8 mouse cellular contexts compared by ENCODE assay signal in genomic region chr5:114859253-114859652, GRCm38 (mm10). TPM values are rescaled to one million over a fixed set of nuclear protein-coding genes. Genes with fewer than 3 reads are reported as not detected.
DNase-seq lines count a peak whose midpoint lies in the region; ATAC-seq and TF ChIP-seq lines count a peak whose summit lies in the region.

No protein-coding gene starts in this region.

- H3K4me2 ChIP-seq in forebrain, embryonic 15.5 days (replicated peaks) = peak overlapping the region; percentile 49
- H3K4me2 ChIP-seq in lung, embryonic 15.5 days = peak overlapping the region; percentile 52

- H3K4me1 ChIP-seq in forebrain, embryonic 15.5 days = peaks cover 9% of the 10 kb centered on the region; the same call in 1 of the 2 replicates
- H3K4me1 ChIP-seq in lung, embryonic 15.5 days = 0 out of 2 replicates have a peak, but pooled peaks cover 3% of the 10 kb centered on the region

- WGBS in forebrain, embryonic 15.5 days = 4% methylated on average over 18 of the region's 18 CpGs
- WGBS in lung, embryonic 15.5 days = 4% methylated on average over 18 of the region's 18 CpGs

- DNase-seq in ES-CJ7 (ENCODE audit: low read depth, low spot score) = peak; percentile 90
- DNase-seq in cerebellum, adult 11 months = peak; percentile 75
- DNase-seq in heart, postnatal 4 days = peak; percentile 82
- DNase-seq in layer of hippocampus, adult 2 months (ENCODE audit: low spot score in 2 of 2) = peak; percentile 56 to 78
- peak; percentile 42 for DNase-seq in ovary, postnatal 10 days (ENCODE audit: low spot score)
- DNase-seq in thymus, postnatal 25 days = peak; percentile 65

- H3K36me3 ChIP-seq in forebrain, embryonic 15.5 days = no peaks in the 10 kb centered on the region
- H3K36me3 ChIP-seq in lung, embryonic 15.5 days = no peaks in the 10 kb centered on the region

- H3K9ac ChIP-seq in forebrain, embryonic 15.5 days (replicated peaks) = peak overlapping the region; percentile 43
- no peak overlapping the region; the same call in 1 of the 2 replicates for H3K9ac ChIP-seq in lung, embryonic 15.5 days

- TF ChIP-seq CTCF in layer of hippocampus, adult 2 months (conservative IDR thresholded peaks at IDR 0.05) = peak; percentile 88

- peak overlapping the region; percentile 33 for H3K4me3 ChIP-seq in forebrain, embryonic 15.5 days
- H3K4me3 ChIP-seq in layer of hippocampus, adult 2 months = peak overlapping the region; percentile 47
- peak overlapping the region; percentile 21 for H3K4me3 ChIP-seq in lung, embryonic 15.5 days

- no peaks in the 10 kb centered on the region for H3K9me3 ChIP-seq in forebrain, embryonic 15.5 days
- H3K9me3 ChIP-seq in lung, embryonic 15.5 days = no peaks in the 10 kb centered on the region

- peak; percentile 43; the same call in 1 of the 2 replicates for ATAC-seq in forebrain, embryonic 15.5 days (replicated peaks)
- ATAC-seq in lung, embryonic 15.5 days (ENCODE audit: borderline replicate concordance, extremely low read depth, low FRiP score, low TSS enrichment) = no peak

- H3K27me3 ChIP-seq in forebrain, embryonic 15.5 days = no peaks in the 10 kb centered on the region
- H3K27me3 ChIP-seq in lung, embryonic 15.5 days = peaks cover 36% of the 10 kb centered on the region

- no peak overlapping the region for H3K27ac ChIP-seq in forebrain, embryonic 15.5 days (replicated peaks)
- H3K27ac ChIP-seq in layer of hippocampus, adult 2 months = no peak overlapping the region
- no peak overlapping the region for H3K27ac ChIP-seq in lung, embryonic 15.5 days

RNA-seq across cellular contexts. Expression of gene Gm9936, which starts 0.8 kb away (rescaled TPM):
- 1.6 and 2.1 TPM in 2 replicates for polyA plus RNA-seq in forebrain, embryonic 15.5 days (2015; fragmentation: Nextera tagmentation; extraction: Ambion mirVana)
- not detected for total RNA-seq in heart, postnatal 4 days (2021)
- under 1 TPM; 0.51 to 0.59 TPM for total RNA-seq in layer of hippocampus, adult 2 months (2021)
- not detected in 2 replicates for polyA plus RNA-seq in lung, embryonic 15.5 days (2015; fragmentation: Nextera tagmentation; extraction: Ambion mirVana)

RNA-seq across cellular contexts. Expression of gene 4930519G04Rik, which starts 5.8 kb away (rescaled TPM):
- not detected in 2 replicates for polyA plus RNA-seq in forebrain, embryonic 15.5 days (2015; fragmentation: Nextera tagmentation; extraction: Ambion mirVana)
- total RNA-seq in heart, postnatal 4 days (2021) = not detected
- total RNA-seq in layer of hippocampus, adult 2 months (2021) = not detected
- not detected in 2 replicates for polyA plus RNA-seq in lung, embryonic 15.5 days (2015; fragmentation: Nextera tagmentation; extraction: Ambion mirVana)

RNA-seq across cellular contexts. Expression of gene 1500011B03Rik, which starts 36.0 kb away (rescaled TPM):
- polyA plus RNA-seq in forebrain, embryonic 15.5 days (2015; fragmentation: Nextera tagmentation; extraction: Ambion mirVana) = 215 and 218 TPM in 2 replicates
- total RNA-seq in heart, postnatal 4 days (2021) = 10 to 100 TPM; 15.9 to 17.6 TPM
- 100 to 1,000 TPM; 136 to 154 TPM for total RNA-seq in layer of hippocampus, adult 2 months (2021)
- polyA plus RNA-seq in lung, embryonic 15.5 days (2015; fragmentation: Nextera tagmentation; extraction: Ambion mirVana) = 76.5 and 76.8 TPM in 2 replicates

RNA-seq across cellular contexts. Expression of gene Oasl2, which starts 37.5 kb away (rescaled TPM):
- 2.4 and 2.9 TPM in 2 replicates for polyA plus RNA-seq in forebrain, embryonic 15.5 days (2015; fragmentation: Nextera tagmentation; extraction: Ambion mirVana)
- total RNA-seq in heart, postnatal 4 days (2021) = 1 to 10 TPM; 2.7 to 2.8 TPM
- total RNA-seq in layer of hippocampus, adult 2 months (2021) = 1 to 10 TPM; 2.2 to 2.9 TPM
- polyA plus RNA-seq in lung, embryonic 15.5 days (2015; fragmentation: Nextera tagmentation; extraction: Ambion mirVana) = 6.2 and 9.2 TPM in 2 replicates

Comparison
In these comparisons a context has a peak if more than half of its experiments do, and no peak if none do; other contexts are left out.
1. RNA of gene 1500011B03Rik, which starts 36.0 kb away (total RNA-seq): 136 to 154 TPM in layer of hippocampus, adult 2 months; 15.9 to 17.6 TPM in heart, postnatal 4 days; every median in the first group is over 4 times any median in the second.
2. Peak in every context shown above with its lines, with median percentiles within 50 percentile points of each other: DNase-seq and H3K4me3 ChIP-seq.